Mouse (Mus musculus) activated CD4-positive, CD25-positive, alpha-beta regulatory T cell, adult 4 months (primary cell): Measurements from ENCODE around the gene Mast3. TPM values are rescaled to one million over a fixed set of nuclear protein-coding genes. Genes with fewer than 3 reads are reported as not detected.

Source experiments
- ATAC-seq: one replicate; pipeline ENCODE4 v1.8.0; 2017
- polyA plus RNA-seq, 2 experiments: library from polyadenylated mRNA; unstranded; fragments of 100-300 nt; shearing (Covaris generic); gene quantifications; one replicate each; pipeline ENCODE4 v1.2.1; 2017

Mast3 gene
- polyA plus RNA-seq, 2 experiments from 2014 or later: 19.0 to 19.4 TPM

DNA sequence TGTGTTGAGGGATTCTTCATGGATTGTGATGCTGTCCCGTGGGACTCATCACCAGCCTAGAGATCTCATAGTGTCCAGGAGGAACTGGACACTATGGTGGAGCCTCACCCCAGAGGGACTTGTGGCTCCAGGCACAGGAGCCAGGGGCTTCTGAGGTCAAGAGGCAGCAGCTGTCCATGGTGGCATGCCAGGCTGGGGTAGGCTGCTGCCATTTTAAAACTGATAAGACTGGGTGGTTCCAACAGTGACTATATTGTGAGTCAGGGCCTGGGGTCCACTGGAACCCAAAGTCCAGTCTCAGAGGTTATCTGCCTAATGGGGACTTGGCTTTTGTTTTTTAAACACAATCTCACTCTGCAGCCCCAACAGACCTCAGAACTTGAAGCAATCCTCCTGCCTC lies 3.0 kb downstream of the Mast3 start:
- ATAC-seq: no peak

DNA sequence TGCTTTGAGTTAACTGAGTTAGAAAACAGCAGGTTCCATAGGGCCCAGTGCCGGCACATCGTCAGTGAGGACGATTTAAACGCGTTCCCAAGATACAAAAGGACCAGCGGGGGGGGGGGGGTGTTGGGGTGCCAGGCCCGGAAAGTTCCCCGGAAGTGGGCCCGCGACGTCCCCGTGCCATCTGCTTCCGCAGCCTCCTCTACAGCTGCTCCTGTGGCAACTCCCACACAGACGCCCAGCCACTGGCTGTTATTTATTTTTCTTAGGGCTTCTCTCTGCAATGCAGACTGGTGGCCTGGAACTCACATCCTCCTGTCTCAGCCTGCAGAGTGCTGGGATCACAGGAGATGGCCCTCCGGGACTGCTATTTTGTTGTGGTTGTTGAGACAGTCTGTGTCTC lies 3.7 kb downstream of the Mast3 start:
- ATAC-seq: no peak

DNA sequence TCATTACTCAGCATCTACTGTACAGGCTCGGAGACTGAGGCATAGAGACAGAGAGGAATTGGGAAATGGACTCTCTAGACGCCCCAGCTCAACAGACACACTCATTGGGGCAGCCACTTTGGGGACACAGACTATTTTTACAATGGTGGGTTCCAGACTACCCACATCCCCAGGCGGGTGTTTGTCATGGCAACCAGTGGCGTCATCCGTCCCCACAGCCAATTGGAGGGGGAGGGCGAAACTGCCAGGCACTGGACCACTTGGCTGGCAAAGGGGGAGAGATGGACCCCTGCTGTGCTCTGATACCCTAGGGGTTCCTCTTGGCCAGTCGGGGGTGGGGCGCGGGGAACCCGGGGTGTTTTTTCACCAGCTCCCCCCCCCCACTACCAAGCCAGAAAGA lies 4.2 kb downstream of the Mast3 start:
- ATAC-seq: no peak

DNA sequence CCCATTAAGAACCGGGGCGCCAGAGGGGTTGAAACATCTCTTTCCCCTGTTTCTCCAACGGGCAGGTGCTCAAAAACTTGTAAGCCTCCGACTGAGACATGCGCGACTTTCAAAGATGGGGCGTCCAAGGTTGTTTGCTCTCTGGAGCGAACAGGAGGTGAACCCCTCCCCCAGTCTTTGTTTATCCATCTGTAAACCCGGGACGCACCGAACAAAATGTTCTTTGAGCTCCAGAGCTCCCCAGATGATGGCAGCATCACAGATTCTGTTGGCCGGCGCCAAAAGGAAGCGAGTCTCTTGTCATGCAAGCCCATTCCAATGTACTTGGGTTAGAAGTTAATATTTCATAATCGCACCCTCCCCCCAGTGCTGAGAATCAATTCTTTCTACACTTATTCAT lies 6.6 kb downstream of the Mast3 start:
- no peak for ATAC-seq

DNA sequence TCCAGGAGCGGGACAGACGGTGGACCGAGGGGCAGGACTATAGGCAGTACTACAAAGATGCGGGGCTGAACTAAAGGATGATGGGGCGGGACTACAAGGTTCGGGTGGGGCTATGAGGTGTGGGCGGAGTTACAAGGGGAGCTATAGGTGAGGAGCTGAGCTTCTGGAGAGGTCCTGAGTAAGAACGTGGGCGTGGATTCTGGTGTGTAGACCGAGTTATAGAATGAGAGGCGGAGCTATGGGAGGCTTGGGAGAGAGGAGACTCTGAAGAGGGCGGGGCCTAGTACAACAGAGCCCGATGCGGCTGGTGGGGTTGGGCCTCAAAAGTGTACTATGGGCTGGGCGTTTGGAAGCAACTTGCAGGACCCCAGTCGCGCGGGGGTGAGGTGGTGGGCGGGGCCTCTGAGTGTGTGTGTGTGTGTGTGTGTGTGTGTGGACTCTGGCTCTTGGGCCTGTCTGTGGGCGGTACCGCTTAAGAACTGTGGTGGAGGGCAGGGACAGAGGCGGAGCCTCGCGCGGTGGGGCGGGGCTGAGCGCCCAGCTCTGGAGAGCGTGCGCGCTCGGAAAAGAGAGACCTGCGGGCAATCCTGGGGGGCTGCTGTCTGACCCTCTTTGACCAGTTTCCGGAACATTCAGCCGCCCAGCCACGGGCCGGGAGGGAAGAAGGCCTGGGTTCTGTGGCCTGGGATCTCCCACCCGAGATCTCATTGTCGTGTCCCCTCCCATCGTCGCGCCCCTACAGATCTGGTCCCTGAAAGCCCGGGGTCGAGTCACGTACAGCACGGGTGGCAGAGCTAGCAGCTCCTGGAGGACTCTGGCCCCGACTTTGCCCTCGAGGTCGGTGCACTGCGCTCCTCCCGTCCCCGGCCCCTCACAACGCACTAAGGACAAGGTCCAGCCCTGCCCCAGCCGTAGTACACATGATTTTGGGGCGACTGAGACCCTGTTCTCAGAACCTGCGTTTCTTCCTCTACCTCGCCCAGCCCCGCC lies 7.5 kb downstream of the Mast3 start:
- peak; percentile 55 for ATAC-seq

DNA sequence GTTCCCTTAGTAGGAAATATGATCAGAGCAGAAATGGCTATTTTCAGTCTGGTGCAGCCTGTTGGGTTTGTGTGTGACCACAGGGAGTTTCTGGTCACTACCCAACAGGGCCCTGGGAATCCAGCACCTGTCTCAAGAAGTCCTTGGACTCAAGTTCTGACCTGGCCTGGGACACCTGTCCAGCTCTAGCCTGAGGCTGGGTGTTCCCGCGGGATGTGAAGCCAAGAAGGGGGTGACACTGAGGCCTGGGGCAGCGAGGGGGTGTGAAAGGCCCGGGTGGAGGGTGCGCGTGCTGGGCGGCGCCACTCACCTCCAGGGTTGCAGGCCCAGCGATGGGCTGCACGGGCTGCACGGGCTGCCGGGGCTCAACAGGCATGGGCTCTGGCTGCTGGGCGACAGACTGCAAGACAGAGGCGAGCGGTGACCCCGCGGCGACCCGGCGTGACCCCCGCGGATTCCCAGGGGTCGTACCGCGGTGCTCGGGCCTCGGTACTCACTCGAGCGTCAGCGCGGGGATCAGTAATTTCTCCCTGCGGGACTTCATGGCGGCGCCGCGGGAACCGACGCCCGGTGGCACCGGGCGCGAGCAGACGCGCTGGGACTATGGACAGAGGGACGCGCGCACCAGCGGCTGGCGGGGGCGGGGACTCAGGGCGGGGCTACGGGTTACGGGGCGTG lies 8.3 kb downstream of the Mast3 start:
- no peak for ATAC-seq

DNA sequence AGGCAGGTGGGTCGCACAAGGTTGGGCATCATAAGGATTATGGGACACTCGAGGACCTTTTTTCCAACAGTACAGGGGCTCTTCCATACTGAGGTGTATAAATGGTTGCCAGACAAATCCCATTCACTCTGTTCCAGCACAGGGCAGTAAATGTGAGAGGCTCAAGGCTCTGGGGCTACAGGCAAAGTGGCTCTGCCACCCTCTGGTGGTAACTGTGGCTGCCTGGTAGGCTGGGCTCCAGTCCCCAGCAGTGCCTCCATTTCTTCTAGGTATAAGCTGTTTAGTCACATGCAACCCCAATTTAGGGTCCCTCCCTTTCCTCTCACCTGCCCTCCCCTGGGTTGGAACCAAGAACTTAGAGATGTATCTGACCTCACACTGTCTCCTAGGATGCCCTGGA lies 9.5 kb downstream of the Mast3 start:
- no peak for ATAC-seq

DNA sequence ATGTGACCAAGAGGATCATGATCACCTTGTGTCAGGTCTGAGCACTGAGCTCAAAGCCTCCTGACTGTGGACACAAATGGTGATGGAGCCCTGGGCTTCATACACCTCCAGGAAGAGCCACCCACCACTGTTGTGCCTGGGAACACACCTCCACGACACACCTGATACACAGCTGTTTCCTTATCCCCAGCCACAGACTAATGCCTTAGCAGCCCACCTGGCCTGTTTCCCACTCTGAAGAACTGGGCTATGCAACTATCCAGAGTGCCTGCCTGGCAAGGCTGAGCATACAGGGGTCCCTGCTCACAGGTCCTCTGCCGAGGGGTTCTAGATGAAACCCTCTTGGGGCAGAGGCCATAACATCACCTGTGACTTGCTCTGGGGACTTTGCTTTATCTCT lies 10.6 kb downstream of the Mast3 start:
- no peak for ATAC-seq

DNA sequence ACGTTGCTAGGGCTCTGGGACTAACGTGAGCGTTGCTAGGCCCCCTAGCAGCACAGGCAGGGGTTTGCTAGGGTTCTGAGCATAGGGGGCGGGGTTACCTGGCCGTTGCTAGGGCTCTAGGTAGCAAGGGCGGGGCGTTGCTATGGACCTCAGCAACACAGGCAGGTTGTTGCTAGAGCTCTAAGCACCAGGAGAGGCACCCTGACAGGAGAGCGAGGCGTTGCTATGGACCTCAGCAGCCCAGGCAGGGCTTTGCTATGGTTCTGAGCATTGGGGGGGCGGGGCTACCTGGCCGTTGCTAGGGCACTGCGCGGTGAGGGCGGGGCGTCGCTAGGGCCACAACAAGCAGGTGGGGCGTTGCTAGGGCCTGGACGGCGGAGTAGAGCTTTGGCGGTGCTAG lies 12.2 kb downstream of the Mast3 start:
- ATAC-seq: peak; percentile 31

DNA sequence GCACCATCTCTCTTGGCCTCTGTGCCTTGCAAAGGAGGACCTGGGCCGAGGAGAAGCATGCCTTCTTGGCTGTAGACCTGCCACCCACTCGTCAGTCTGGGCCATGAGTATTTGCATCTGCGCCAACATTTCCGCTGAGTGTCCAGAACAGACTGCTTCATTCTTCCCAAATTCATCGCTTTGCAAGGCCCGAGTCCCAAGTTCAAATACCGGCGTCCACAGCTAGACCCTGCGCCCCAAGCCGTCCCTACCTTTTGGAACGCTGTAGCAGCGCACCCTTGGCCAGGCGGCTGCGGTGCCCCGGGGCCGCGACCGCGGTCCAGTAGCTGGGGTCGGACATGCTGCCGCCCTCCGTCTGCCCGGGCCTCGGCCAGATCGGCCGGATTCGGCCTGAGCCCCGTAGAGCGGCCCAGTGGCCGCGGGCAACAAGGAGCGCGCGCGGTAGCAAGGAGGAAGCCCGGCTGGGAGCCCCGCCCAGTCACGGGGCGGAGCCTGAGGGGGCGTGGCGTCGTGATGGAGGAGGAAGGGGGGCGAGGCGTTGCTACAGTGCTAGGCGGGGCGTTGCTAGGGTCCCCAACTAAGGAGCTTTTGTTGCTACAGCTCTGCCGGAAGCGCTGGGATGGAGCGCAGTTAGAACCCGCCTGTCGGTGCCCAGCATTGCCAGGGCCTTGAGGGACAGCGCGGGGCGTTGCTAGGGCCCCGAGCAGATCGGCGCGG lies 12.7 kb downstream of the Mast3 start:
- peak; percentile 74 for ATAC-seq

DNA sequence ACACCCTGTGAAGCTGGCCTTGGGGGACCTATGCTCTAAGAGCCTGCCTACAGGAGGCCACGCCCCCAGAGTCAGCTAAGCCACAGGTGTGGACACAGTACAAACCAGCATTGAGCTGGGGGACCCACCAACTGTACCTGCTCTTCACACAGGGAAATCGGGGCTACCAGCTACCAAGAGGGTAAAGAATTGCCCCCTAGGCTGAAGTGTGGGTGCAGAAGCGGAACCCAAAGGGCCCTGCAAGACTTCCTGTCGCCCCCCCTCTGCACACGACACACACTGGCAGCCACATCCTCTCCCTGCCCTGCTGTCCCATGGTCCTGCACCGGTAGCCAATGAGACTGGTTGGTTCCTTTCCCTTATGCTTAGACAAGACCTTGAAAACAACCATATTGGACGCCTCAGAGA lies 13.6 kb downstream of the Mast3 start:
- ATAC-seq: peak; percentile 74

DNA sequence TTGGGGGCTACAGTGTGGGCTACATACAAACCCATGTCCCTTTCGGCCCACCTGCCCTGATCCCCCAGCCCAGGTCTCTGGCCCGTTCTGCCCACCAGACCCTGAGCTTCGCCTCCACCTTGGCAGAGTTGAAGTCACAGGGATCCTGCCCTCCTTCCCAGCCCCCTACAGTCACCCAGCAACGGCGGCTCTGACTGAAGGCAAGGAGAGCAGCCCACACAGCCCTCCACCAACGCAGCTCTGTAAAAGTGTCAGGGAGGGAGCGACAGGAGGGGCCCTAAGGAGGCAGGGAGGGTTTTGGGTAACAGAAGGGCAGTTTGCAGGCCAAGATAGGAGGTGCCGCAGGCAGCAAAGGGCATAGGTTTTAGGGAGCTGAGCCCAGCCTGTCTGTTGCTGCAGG lies 14.0 kb downstream of the Mast3 start:
- no peak for ATAC-seq

DNA sequence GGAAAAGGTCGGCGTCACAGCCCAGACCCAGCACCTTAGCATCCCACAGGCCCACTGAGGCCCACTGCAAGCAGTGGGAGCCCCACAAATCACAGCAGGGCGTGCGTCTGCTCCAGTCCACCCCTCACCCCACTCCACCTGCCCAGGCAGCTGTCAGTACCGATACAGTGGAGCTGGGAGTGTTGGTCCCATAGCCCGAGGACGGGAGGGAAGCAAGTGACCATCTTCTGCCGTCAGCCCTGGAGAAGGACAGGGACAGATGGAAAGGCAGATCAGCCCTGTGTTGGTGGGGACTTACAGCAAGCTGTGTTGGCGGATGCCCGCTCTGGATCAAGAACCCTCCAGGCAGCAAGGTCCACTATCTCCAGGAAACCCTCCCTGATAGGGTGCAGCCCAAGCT lies 15.8 kb downstream of the Mast3 start:
- ATAC-seq: no peak

DNA sequence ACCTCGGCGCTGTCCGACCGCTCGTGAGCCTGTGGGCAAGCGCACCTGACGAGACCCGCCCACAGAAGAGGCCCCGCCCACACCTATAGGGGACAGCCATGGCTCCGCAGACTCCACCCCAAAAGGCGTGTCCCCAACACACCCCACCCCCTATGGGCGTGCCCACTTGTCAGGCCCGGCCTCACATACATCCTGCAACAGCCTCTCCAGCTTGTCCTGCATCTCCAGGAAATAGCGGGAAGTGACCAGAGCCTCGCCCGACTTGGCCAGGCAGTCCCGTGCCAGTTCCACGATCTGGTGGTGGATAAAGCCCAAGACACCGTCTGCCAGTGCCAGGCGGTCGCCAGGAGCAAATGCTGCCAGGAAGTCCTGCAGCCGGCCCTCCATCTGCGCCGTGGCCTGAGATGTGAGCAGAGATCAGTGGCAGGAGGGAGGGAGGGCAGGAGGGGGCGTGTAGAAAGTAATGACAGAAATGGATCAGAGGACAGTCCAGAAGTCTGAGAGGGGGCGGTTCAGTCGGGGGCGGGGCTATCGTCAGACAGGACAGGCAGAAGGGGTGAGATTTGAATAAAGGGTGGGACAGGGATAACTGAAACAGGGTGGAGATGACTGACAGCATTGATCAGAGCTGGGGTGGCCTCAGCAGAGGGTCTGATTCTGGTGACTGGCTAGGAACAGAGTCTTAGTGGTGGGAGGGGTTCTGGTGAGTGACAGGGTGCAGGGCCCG lies 16.8 kb downstream of the Mast3 start:
- ATAC-seq: no peak

DNA sequence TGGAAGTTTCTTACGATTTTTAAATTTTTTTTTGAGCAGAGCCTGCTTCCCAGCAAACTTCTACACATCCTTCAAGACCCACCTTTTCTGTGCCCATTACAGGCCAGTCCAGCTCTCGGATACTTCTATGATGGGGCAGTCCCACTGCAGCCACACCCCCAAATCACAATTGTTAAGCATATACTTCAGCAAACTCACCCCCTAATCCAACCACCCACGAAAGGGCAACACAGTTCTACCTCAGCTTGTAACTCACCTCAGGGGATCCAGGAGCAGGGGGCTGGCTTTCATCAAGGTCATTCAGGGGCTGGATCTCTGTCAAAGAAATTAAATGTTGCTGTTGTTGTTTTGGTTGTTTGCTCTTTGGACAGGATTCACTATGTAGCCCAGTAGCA lies 17.8 kb downstream of the Mast3 start:
- no peak for ATAC-seq

DNA sequence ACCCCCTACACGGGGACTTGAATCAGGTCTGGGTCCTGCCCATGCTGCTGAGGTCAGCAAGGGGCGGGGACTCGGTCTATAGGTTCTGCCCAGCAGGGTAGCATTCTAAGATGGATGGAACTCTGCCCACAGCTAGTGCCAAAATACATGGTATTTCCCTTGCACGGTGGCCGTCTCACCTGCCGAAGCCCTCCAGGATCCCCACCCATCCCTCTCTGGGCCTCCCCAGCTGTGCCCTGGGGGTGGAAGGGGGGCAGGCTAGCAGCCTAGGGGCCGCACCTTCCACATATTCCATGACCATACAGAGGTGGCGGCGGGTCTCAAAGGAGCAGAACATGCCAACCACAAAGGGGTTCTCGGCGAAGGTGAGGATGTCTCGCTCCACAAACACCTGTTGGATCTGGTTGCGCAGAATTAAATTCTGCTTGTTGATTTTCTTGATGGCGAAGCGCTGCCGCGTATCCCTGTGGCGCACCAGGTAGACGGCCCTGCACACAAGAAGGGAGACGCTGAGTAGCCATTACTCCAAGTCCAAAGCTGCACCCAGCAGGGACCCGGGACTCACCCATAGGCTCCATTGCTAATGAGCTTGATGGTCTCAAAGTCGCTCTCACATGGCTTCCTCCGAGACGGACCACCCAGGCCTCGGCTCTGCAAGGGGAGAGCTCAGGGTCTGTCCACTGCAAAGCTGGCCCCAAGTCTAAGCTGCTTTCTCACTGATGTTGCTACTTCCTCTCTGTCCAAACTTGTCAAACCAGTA lies 18.4 kb downstream of the Mast3 start:
- no peak for ATAC-seq

DNA sequence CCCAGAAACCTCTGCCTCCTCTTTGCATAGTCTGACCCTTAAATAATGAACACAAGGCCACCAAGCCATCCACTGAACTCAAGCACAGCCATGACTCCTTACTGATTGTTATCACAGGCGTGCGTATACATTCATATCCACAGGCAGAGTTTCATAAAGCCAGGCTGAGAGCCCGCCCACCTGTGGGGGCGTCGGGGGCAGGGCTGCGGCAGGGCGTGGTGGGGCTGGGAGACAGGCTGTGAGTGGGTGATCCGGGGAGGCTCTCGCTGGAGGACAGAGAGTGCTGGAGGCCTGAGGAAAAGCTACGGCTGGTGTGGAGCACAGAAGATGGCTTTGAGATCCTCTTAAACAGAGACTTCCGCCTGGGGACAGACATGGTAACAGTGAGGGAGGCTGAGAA lies 24.8 kb downstream of the Mast3 start:
- ATAC-seq: no peak

DNA sequence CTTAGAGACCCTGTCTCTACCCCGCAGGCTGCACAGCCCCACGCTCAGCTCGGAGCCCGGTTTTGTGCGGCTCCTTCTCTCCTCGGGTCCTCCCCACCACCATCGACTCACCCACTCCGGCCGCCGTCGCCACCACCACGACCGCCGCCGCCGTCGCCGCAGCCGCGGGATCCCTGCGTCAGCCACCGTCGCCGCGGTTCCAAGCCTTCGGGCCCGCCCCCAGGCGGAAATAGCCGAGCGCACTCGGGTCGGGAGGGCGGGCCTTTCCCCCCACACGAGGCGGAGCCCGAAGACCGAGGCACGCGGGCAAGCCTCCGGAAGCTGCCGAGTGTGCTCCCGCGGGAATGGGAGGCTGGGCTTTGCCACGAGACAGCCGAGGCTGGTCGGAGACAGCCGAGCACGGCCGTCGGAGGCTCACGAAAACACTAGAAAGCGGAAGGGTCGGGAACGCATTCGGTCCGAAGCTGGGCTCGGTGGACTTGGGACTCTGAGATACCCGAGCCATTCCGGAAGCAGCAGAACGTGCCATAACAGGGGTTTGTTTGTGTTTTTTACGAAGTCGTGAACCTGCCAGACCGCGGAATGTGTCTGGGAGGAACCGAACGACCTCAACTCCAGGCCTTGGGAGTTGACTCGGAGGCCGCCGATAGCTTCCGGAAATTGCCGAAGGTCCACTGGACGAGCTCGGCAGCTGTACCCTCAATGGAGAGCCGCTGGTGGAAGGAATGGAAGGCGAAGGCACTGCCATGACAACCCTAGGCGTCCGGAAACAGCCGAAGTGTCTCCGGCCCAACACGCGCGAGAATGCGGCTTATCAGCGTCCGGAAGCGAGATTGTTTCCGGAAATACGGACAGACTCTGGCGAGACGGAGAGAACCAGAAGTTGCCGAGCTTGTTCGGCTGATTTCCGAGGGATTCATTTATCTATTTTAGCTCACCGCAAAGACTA lies 28.1 kb downstream of the Mast3 start, which contains the start of gene Pik3r2:
TSS of gene Pik3r2 (minus strand) at position 218 of the 949 bp plus-strand sequence.
- peak; percentile 84 for ATAC-seq

DNA sequence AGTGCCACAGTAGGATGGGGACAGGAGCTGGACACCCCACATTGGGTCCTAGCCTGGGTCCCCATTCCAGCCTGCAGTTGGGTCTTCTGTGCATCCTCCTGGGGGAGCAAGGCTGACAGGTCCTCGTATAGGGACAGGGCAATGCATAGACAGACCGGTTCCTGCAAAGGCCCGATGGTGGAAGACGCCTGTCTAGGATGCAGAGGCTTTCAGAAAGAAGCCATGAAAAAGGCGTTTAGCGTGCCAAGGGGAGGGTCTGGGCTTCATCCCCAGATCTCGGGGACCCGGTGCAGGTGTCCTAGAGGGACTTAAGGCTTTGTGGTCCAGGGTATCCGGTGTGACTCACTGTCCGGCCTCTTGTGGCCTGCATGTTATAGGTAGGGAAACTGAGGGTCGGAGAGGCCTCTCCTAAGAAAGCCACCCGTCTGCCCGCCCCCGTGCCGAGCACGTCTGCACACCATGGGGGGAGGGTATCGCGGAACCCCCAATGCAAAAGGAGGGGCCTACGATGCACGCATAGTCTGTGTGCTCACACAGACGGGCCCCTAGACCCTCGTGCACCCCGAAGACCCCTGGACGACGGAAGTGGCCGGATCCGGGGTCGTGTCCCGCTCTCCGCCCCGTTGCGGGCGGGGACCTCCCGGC lies 28.9 kb downstream of the Mast3 start:
- peak; percentile 8 for ATAC-seq

DNA sequence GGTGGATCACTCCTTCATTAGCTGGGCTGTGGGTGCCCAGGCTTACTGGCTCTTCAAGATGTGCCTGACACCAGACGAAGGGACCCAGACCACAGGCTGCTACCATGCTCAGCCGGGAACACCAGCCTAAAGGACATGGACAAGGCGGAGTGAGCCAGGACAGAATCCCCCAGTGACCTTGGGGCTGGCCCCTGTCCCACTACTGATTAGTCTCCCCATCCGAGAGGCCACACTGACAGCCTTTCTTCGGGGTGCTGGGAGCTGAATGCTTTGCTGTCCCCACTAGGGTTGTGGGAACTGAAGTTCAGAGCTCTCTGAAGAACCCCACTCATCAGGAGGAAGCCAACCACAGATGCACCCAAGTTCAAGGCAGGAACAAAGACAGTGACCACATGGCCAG lies 29.6 kb downstream of the Mast3 start:
- no peak for ATAC-seq
